Mouse (Mus musculus) kidney, adult 2 months (tissue): ENCODE measurements at regions not wholly inside any gene's neighbourhood (a gene's known extent, or its start where the extent isn't known, plus 50 kb on each side); places are given as distances from the start of the nearest gene placed in this dataset.

Source experiments
- CTCF ChIP-seq: fragments of 200-500 bp; conservative IDR thresholded peaks from 2 replicates; pipeline ENCODE4 v1.5.1; 2011; ENCODE audit warnings: low read depth, mild to moderate bottlenecking, control low read depth, low read length, moderate library complexity, mixed read lengths; ENCODE audit not compliant: insufficient read depth, insufficient read length
- POLR2A ChIP-seq: fragments of 200-500 bp; IDR thresholded peaks from one replicate; pipeline ENCODE4 v1.6.1; 2011; ENCODE audit warnings: low read depth, low read length, control low read depth

DNA sequence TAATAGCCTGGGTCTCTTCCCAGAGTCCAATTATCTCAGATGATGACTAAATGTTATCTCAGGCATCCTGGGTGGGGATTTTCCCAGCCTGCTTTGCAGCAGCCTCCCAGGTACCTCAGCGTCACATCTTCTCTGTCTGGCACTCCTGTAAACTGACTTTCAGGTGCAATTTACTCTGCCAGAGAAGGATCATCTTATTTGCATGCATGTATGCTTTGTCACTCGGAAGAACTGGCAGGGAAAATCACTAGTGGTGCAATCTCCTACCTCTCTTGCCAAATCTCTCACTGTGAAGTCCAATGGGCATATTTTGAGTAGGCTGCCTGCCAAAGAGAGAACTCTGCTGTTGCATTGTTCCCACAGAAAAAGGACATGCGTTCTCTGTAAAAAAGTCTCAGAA is 177.0 kb upstream of the Gm6793 start:
- TF ChIP-seq CTCF (no peak), POLR2A (no peak)
